Mouse (Mus musculus) ES-Bruce4 (cell line): ENCODE measurements around the gene A730061H03Rik.

ENCODE experiments used
- CTCF ChIP-seq: IDR thresholded peaks from one replicate; pipeline ENCODE4 v1.8.1; 2011; ENCODE audit warnings: low read depth, low read length
- EP300 ChIP-seq: IDR thresholded peaks from 2 replicates; pipeline ENCODE4 v1.6.1; 2011; ENCODE audit warnings: low read depth, low read length; ENCODE audit not compliant: insufficient read depth
- POLR2A ChIP-seq: IDR thresholded peaks from one replicate; pipeline ENCODE4 v1.8.1; 2011; ENCODE audit warnings: low read length; ENCODE audit not compliant: insufficient read depth

GRCm38 (mm10) chr14:55513927-55514326, 46.3 kb downstream of the A730061H03Rik start:
- TF ChIP-seq POLR2A (no peak), CTCF (no peak), EP300 (no peak)
